Mouse (Mus musculus) large intestine, adult 2 months (tissue): ENCODE data around the gene Nop16. TPM values are rescaled to one million over a fixed set of nuclear protein-coding genes. Genes with fewer than 3 reads are reported as not detected.

Source experiments
- DNase-seq: peaks from one replicate; pipeline ENCODE4 v3.0.0-alpha.2; 2012; ENCODE audit warnings: low read depth, low spot score
- WGBS: fragments of 180-500 bp; shearing (Covaris S2); methylation state at CpG from one replicate; pipeline ENCODE4 v1.1.7; 2018; 5-methylcytosine and 5-hydroxymethylcytosine counted together
- polyA plus RNA-seq: library from polyadenylated mRNA; depleted of rRNA; stranded (reverse); fragments of >200 nt; gene quantifications from 2 replicates; pipeline ENCODE4 v1.2.3, GENCODE M21; 2012; rRNA removed

The Nop16 gene
- polyA plus RNA-seq, 1 experiment: 12.2 TPM

DNA sequence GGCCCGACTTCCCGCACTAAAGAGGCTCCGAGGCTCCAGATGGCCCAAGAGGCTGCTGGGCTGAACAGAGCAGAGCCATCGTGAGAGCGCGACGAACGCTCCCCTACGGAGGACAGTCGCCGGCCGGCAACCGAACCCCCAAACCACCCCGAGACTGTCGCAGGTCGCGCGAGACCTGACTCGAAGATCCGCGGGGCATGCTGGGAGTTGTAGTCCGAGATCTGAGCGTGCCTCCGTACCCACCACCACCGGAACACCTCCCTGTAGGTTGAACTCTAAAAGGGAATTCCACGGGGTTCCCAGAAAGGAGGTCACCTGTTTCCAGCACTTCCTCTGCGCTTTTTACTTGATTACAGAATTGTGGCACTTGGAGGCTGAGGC is 24.7 kb downstream of the Nop16 start, which contains the start of gene 4833439L19Rik:
TSS of gene 4833439L19Rik (minus strand) at position 235 of the 381 bp plus-strand sequence.
- WGBS: under 1% methylated on average over 27 of the region's 27 CpGs
- peak; percentile 97 for DNase-seq

DNA sequence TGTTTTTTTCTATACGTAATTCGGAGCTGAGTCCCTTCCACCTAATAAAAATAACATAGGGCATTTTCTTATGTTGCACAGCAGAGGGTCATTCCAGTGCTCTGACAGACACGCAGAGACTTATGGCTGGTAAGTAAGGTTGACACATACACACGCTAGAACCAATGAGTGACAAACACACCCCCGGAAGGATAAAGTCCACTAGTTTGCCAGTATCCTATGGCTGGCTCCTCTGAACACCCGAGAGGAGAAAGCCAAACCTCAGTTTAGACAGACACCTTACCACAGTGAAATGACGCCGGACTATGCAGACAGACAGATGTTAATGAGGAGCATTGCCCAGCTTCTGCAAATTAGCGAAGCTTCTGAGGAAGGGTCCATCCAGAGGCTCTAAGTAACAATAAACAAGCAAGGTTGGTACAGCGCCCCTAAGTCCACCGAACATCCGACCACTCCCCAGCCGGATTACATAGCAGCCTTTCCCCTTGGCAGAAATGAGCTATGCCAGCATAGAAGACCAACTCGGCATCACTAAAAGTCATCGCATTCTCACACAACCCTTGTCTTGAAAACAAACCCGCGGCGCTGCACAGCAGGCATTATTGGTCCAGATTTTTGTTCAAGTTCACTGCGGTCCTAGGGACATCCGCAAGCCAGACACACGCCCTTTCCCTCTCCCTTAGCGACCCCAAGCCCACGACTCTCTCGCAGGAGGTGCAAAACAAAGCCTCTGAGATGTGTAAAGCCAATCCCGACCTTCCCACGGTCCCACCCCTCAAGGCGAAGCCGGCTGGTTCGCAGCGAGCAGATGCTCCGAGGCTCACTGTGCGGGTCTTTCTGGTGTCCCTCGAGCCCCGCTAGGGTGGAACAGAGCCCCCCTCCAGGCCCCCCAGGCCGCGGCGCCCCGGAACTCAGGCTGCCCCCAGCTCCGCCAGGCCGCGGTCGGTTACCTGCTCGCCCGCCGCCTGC is 25.4 kb downstream of the Nop16 start:
- WGBS: 4% methylated on average over 45 of the region's 45 CpGs
- DNase-seq: no peak

DNA sequence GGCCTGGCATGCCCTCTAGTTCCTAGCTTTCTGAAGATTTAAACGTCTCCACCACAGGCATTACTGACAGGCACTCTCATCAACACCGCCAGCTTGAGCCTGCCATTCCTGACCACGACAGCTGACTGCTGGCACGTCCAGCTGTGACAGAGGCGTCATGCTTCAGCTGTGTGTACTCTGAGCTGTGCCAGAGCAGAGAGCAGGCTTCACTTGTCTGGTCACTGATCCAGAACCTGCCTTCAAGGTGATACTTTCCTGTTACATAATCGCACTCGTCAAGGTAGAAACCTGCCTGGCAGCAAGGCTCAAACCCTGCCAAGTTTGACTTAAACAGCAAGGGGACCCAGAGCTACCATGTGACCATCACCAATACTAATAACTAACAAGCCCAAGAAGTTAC is 27.3 kb downstream of the Nop16 start:
- DNase-seq: no peak

DNA sequence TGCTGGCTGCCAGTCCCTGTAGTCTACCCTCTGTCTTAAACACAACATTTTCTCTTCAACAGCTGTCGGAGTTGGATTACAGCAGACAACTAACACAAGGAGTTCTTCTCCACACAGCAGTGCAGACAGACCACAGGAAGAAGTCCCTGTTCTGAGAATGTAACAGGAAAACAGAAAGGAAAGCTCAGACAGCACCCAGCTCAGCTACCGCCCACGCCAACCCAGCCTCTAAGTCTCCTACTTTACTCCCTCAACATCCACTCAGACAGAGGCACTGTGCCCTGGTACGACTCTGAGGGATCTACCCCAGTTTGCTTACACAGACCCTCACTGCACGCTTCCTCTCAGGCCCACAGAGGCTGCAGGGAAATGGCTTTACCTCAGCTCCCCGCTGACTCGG is 29.3 kb downstream of the Nop16 start:
- 92% methylated on average over 7 of the region's 7 CpGs for WGBS
- DNase-seq: no peak

More for the DNA sequence above, 27.3 kb downstream of the Nop16 start:
- WGBS: 70% methylated on average over 7 of the region's 7 CpGs

DNA sequence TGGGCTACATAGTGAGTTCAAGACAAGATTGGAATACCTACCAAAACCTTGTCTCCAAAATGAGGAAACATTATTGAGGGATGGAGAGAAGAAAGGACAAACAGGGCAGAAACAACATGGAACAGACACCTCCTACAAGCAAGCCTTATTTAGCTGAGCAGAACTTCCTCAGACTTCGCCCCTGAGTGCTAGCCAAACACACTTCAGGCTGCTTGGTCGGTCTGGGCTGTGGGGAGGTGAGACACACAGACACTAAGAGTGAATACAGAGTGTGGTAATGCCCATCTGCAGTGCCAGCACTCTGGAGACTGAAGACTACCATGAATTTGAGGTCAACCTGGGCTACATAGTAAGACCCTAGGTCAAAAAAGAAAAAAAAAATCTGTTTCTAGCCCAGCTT is 30.2 kb downstream of the Nop16 start:
- WGBS: 81% methylated on average over 2 of the region's 2 CpGs
- DNase-seq: no peak

DNA sequence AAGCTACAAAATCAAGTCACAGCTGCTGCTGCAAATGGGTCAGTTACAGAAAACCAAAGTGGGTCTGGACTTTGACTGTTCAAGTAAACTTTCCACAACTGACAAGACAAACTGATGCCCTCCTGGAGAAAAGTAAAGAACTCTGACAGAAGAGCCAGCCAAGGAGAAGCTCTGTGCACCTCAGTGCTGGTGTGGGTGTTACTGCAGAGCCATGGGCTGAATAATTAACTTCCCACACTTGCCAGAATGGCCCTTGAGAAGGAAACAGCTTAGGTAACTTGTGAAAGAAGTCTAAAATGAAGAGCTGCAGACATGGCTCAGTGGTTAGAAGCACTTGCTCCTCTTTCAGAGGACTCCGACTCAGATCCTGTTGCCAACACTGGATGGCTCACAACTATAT is 32.2 kb downstream of the Nop16 start:
- no peak for DNase-seq
- WGBS: 100% methylated on average over 1 of the region's 1 CpGs

DNA sequence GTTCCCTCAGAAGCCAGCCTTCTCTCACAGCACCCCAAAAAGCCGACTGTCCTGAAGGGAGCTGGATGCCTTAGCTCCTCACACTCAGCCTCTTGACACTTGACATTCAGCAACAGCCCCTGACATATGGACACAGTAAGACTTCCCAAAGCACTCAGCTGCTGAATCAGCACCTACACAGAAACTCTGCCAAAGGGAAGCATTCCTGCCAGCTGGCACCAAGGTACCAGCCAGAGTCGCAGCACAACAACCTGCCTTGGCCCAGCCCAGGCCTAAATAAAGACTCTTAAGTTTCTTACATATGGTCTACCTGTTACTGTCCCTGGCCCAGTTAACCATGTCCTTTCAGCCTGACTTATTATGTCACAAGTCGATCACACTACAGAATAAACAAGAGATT is 33.1 kb downstream of the Nop16 start:
- WGBS: 74% methylated on average over 3 of the region's 3 CpGs
- DNase-seq: no peak

DNA sequence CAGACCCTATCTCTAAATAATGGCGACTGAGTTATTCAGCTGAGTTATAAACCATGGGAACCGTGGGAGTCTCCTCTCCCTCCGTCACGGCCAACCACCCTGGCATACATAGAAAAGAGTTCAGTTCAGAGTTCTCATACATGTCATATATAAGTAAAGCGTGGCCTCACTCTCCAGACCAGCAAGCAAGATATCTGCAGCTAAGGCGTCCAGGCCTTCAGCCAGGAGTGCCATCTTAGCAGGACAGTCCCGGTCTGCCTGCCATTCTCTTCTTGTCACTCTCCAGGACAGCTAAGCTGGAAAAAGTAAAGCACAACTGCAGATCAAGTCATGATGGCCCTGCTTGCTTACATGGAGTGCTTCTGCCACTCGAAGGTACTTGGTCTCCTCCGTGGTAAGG is 33.7 kb downstream of the Nop16 start:
- WGBS: 89% methylated on average over 9 of the region's 9 CpGs

DNA sequence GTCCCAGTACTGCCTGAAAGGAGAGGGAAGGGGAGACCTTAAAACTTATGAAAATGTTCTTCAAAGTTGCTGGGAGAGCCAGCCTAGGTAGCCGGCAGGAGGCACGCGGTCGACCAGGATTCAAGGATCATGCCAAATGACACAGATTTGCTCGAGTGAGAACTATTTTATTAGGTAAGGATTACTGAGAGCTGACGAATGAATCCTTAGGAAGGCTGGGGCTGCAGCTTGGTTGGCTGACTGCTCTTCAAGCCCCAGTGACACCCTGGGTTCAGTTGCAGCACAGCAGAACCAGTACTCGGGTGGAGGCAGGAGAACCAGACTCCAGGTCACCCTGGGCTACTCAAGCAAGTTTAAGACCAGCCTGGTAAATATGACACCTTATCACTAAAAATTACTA is 41.9 kb downstream of the Nop16 start:
- 76% methylated on average over 7 of the region's 7 CpGs for WGBS
- DNase-seq: no peak

More for the DNA sequence above, 33.7 kb downstream of the Nop16 start:
- no peak for DNase-seq

Other genes with a start within 250 kb of the Nop16 start
- gene Cplx2, start 218.7 kb downstream of the Nop16 start, polyA plus RNA-seq: 4.5 and 5.2 TPM in 2 replicates
- 16.6 and 18.1 TPM in 2 replicates for gene Thoc3, start 121.2 kb downstream of the Nop16 start, polyA plus RNA-seq
- 5.3 and 6.4 TPM in 2 replicates for gene Simc1, start 86.3 kb downstream of the Nop16 start, polyA plus RNA-seq
- gene 4833439L19Rik, start 24.7 kb downstream of the Nop16 start, polyA plus RNA-seq: 123 and 156 TPM in 2 replicates
- gene Arl10, start 15.1 kb downstream of the Nop16 start, polyA plus RNA-seq: 7.8 and 11.2 TPM in 2 replicates
- 262 and 291 TPM in 2 replicates for gene Higd2a, start 117 bp upstream of the Nop16 start, polyA plus RNA-seq
- gene Cltb, start 21.3 kb upstream of the Nop16 start, polyA plus RNA-seq: 73.5 and 101 TPM in 2 replicates
- gene Faf2, start 31.7 kb upstream of the Nop16 start, polyA plus RNA-seq: 22.3 and 28.6 TPM in 2 replicates
- gene Rnf44, start 103.8 kb upstream of the Nop16 start, polyA plus RNA-seq: 91.2 and 122 TPM in 2 replicates
- gene Cdhr2, start 111.4 kb upstream of the Nop16 start, polyA plus RNA-seq: 378 and 639 TPM in 2 replicates
- gene Gprin1, start 159.8 kb upstream of the Nop16 start, polyA plus RNA-seq: 0.23 and 0.41 TPM in 2 replicates
- gene Sncb, start 176.5 kb upstream of the Nop16 start, polyA plus RNA-seq: 0.55 and 0.57 TPM in 2 replicates
- gene Eif4e1b, start 193.9 kb upstream of the Nop16 start, polyA plus RNA-seq: not detected in 2 replicates
- gene Tspan17, start 199.3 kb upstream of the Nop16 start, polyA plus RNA-seq: 11.6 and 18.2 TPM in 2 replicates